In genomic region chr7:63916268-63916907, GRCm38 (mm10) we compare ENCODE assay signal across 24 mouse cellular contexts. TPM values are rescaled to one million over a fixed set of nuclear protein-coding genes. Genes with fewer than 3 reads are reported as not detected.
A peak's percentile ranks its signal among the peaks of the same experiment; 100 is the strongest.
DNase-seq lines count a peak whose midpoint lies in the region; ATAC-seq and TF ChIP-seq lines count a peak whose summit lies in the region.
"Had no signal": no experiment of that assay in that cellular context is flagged by ENCODE, and none has a peak within 500 bp of the region (broad histone marks: within the 10 kb centered on the region; RNA-seq: fewer than 3 reads in every experiment).

E030018B13Rik (plus strand) TSS chr7:63916857.

- H3K27me3 ChIP-seq in kidney, postnatal 0 days (ENCODE audit: insufficient read depth, low read length): no peaks in the 10 kb centered on the region
- H3K27me3 ChIP-seq: heart, embryonic 12.5 days; kidney, embryonic 15.5 days; limb, embryonic 12.5 days; midbrain, embryonic 12.5 days; neural tube, embryonic 15.5 days had no signal

- peak; percentile 57 for DNase-seq in cerebellum, adult 8-10 months
- no peak for DNase-seq in cerebellum, adult 11 months
- no peak for DNase-seq in kidney, postnatal 0 days (ENCODE audit: low spot score)
- no peak for DNase-seq in kidney, postnatal 14 days
- no peak for DNase-seq in embryo, embryonic 10.5 days (ENCODE audit: low spot score)
- DNase-seq: adrenal gland, adult 2 months; gastrocnemius, postnatal 14 days; lung, postnatal 36 days; thymus, postnatal 25 days had no signal

- ATAC-seq in kidney, postnatal 0 days (replicated peaks; ENCODE audit: low FRiP score, low read depth): no peak
- peak; percentile 6 for ATAC-seq in granulocyte monocyte progenitor cell, adult 5-6 weeks (replicated peaks; ENCODE audit: poor library complexity, severe bottlenecking)

- H3K27ac ChIP-seq in kidney, postnatal 0 days: peak within 1 kb of the TSS; percentile 25; the same call in 1 of the 2 replicates
- peak within 1 kb of the TSS; percentile 88 for H3K27ac ChIP-seq in brown adipose tissue, adult 24 weeks (replicated peaks; ENCODE audit: low read depth, low read length)
- H3K27ac ChIP-seq: kidney, embryonic 15.5 days; limb, embryonic 12.5 days; midbrain, embryonic 12.5 days had no signal

- H3K36me3 ChIP-seq in kidney, postnatal 0 days (ENCODE audit: insufficient read depth, low read length): 0 out of 2 replicates have a peak, but pooled peaks cover 2% of the 10 kb centered on the region
- H3K36me3 ChIP-seq: heart, embryonic 12.5 days; kidney, embryonic 15.5 days; limb, embryonic 12.5 days; neural tube, embryonic 15.5 days had no signal

- no peaks in the 10 kb centered on the region for H3K9me3 ChIP-seq in kidney, postnatal 0 days (replicated peaks; ENCODE audit: low read length)
- H3K9me3 ChIP-seq: heart, embryonic 12.5 days; kidney, embryonic 15.5 days; limb, embryonic 12.5 days; midbrain, embryonic 12.5 days; neural tube, embryonic 15.5 days had no signal

- no peak within 1 kb of the TSS for H3K4me3 ChIP-seq in kidney, postnatal 0 days (replicated peaks; ENCODE audit: low read depth, low read length)
- no peak within 1 kb of the TSS for H3K4me3 ChIP-seq in brown adipose tissue, adult 24 weeks (ENCODE audit: insufficient read depth, low read depth, low read length)
- H3K4me3 ChIP-seq: heart, embryonic 12.5 days; kidney, embryonic 15.5 days; limb, embryonic 12.5 days; midbrain, embryonic 12.5 days; neural tube, embryonic 15.5 days had no signal

- TF ChIP-seq CTCF in kidney, postnatal 0 days (IDR thresholded peaks at IDR 0.05; ENCODE audit: low read depth): no peak

- WGBS in kidney, postnatal 0 days: 89% methylated on average over 6 of the region's 6 CpGs

- no peak within 1 kb of the TSS for H3K9ac ChIP-seq in kidney, postnatal 0 days (ENCODE audit: low read depth, low read length)
- H3K9ac ChIP-seq: heart, embryonic 12.5 days; kidney, embryonic 15.5 days; limb, embryonic 12.5 days; midbrain, embryonic 12.5 days; neural tube, embryonic 15.5 days had no signal

- no peak within 1 kb of the TSS for H3K4me2 ChIP-seq in kidney, postnatal 0 days (ENCODE audit: low read length)
- H3K4me2 ChIP-seq: heart, embryonic 12.5 days; kidney, embryonic 15.5 days; limb, embryonic 12.5 days; midbrain, embryonic 12.5 days; neural tube, embryonic 15.5 days had no signal

- peaks cover 40% of the 10 kb centered on the region for H3K4me1 ChIP-seq in kidney, postnatal 0 days (replicated peaks; ENCODE audit: insufficient read depth, low read length)
- peaks cover 78% of the 10 kb centered on the region for H3K4me1 ChIP-seq in brown adipose tissue, adult 24 weeks (ENCODE audit: control insufficient read depth, insufficient read depth, insufficient read length, low read length)

RNA-seq across cellular contexts. Expression of gene E030018B13Rik, which starts in this region (rescaled TPM):
- polyA plus RNA-seq in kidney, postnatal 0 days (2015; fragmentation: Nextera tagmentation; extraction: Ambion mirVana): not detected in 2 replicates
- not detected in 2 replicates for polyA plus RNA-seq in brown adipose tissue, adult 24 weeks (2012; ENCODE audit: insufficient read depth, insufficient read length, missing spikeins)
- not detected in 2 replicates for total RNA-seq in granulocyte monocyte progenitor cell, adult 5-6 weeks (2014; fragmentation: Nextera tagmentation)
- total RNA-seq in granulocyte monocyte progenitor cell, adult 5-6 weeks (2017): not detected in 2 replicates
- total RNA-seq: adrenal gland, adult 2 months; gastrocnemius, postnatal 14 days; hematopoietic stem cell, adult 5-6 weeks; layer of hippocampus, adult 18-20 months; left cerebral cortex, adult 8-10 months had no signal
- polyA plus RNA-seq: adrenal gland, adult 2 months; brain, embryonic 14.5 days; forebrain, embryonic 11.5 days; frontal cortex, adult 2 months; heart, embryonic 12.5 days; kidney, embryonic 15.5 days; limb, embryonic 12.5 days; liver, embryonic 16.5 days; midbrain, embryonic 12.5 days; neural tube, embryonic 15.5 days; testis, adult 2 months had no signal

Comparison
In these comparisons a context has a peak if more than half of its experiments do, and no peak if none do; other contexts are left out.
1. Peak in ATAC-seq in granulocyte monocyte progenitor cell, adult 5-6 weeks; RNA of the gene not detected or under 1 TPM.